Mouse (Mus musculus): ENCODE measurements at regions not wholly inside any gene's neighbourhood (a gene's known extent, or its start where the extent isn't known, plus 50 kb on each side); places are given as distances from the start of the nearest gene placed in this dataset.

DNA sequence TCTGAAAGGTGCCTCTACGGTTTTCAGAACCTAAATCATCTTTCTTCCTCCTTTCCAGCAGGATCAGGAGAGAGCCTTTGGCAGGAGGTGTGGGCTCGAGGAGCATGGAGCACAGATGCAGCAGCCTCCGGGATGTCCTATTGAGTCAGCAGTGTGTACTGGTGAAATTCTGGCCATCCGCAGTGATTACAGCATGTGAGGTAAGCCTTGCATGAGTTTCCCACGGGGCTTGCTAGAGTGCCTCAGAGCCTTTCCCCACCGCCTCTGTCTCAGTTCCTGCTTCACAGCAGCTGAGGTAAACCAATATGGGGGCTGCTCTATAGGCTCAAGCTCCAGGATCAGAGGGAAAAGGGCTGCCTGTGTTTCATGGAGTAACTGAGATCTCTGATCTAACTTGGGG lies 143.6 kb upstream of the Cdh13 start:
- TF ChIP-seq EP300 (optimal IDR thresholded peaks at IDR 0.05), result no peak
- no peak for TF ChIP-seq CTCF (IDR thresholded peaks at IDR 0.05; ENCODE audit: low read depth)
